Mouse (Mus musculus): Measurements from ENCODE around the gene Ccdc84. TPM values are rescaled to one million over a fixed set of nuclear protein-coding genes. Genes with fewer than 3 reads are reported as not detected.
"Not testable (repeated sequence)": the region's sequence is repeated elsewhere in the genome, so short reads cannot be mapped to it uniquely, and the experiment has no call there.

The Ccdc84 gene
- polyA plus RNA-seq, 1 experiment from 2014 or later, result 20.3 TPM

DNA sequence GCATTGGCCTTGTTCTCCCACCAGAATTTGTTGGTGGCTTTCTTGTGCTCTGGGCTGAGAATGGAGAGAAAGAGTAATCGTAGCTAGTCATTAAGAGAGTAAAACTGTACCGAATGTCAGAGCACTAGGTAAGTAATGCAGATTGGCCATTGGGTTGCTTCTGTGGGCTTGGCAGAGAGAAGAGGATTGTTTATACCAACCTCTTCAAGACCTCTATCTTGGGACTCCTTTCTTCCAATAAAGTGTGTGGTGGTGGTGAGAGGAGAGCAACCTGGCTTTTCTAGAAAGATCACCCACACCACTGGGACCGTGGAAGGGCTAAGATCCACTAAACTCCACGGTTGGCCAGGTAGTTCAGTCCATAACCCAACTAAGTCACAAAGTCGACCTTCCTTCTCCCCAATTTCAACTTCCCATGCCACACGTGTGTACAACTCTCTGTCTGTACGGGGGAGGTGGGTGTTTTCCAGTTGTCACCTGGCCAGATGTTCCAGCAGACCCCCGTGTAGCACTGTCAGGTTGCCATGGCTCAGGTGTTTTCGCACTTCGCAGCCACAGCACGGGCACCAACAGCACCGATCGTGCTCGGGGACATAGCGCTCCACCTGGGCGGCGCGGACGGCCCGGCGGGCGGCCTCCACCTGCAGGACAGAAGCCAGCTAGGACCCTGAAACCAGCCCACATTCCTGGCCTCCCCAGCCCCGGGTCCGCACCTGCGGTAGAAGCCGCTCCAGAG, 1.0 kb downstream of the Ccdc84 start:
- Histone ChIP-seq H3K36me3 (replicated peaks; ENCODE audit: control insufficient read depth, insufficient read depth, low read depth, low read length) (no peaks in the 10 kb centered on the region; the same call in 1 of the 2 replicates), H3K4me2 (ENCODE audit: low read depth, low read length) (peak overlapping the region; percentile 93), H3K4me1 (ENCODE audit: control insufficient read depth, insufficient read depth, low read length) (no peaks in the 10 kb centered on the region), H3K4me3 (ENCODE audit: low read depth, low read length) (peak overlapping the region; percentile 84), H3K27ac (replicated peaks; ENCODE audit: low read depth, low read length) (0 out of 2 replicates have a peak overlapping the region, but pooled peaks have one; percentile 20), H3K27me3 (ENCODE audit: control insufficient read depth, insufficient read depth, low read length) (no peaks in the 10 kb centered on the region), H3K9me3 (replicated peaks; ENCODE audit: control insufficient read depth, low read length) (no peaks in the 10 kb centered on the region), H3K9ac (replicated peaks; ENCODE audit: low read length) (peak overlapping the region; percentile 74)
- DNase-seq (ENCODE audit: low spot score) (no peak), ATAC-seq (replicated peaks; ENCODE audit: insufficient number of reproducible peaks, low FRiP score, low TSS enrichment, low read depth) (peak; percentile 48; the same call in 1 of the 2 replicates)
- 8% methylated on average over 26 of the region's 26 CpGs for WGBS

DNA sequence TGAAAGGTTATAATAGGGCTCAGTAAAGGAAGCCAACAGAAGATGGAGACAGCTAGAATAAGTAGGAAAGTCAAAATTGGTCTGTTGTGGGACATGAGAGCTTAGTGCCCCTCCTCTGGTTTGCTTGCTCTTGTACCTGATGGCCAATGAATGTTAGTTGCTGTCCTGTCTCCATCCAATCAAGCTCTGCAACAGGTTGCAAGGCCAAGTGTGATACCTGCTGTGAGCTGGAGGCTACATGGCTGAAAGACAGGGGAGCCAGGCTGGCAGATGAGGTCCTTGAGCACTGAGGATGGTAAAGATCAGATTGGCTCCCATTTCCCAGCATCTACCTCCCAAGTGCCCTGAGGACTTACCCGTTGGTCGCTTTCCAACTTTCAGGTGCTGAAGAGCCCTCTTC, 5.6 kb downstream of the Ccdc84 start:
- H3K27me3 ChIP-seq (ENCODE audit: control insufficient read depth, insufficient read depth, low read length), result no peaks in the 10 kb centered on the region
- 82% methylated on average over 2 of the region's 2 CpGs for WGBS
- ATAC-seq (replicated peaks; ENCODE audit: insufficient number of reproducible peaks, low FRiP score, low TSS enrichment, low read depth) (no peak), DNase-seq (ENCODE audit: low spot score) (no peak)
- H3K4me3 ChIP-seq (ENCODE audit: low read depth, low read length), result no peak overlapping the region
- H3K27ac ChIP-seq (replicated peaks; ENCODE audit: low read depth, low read length), result no peak overlapping the region
- no peaks in the 10 kb centered on the region for H3K9me3 ChIP-seq (replicated peaks; ENCODE audit: control insufficient read depth, low read length)
- peaks cover 6% of the 10 kb centered on the region; the same call in 1 of the 2 replicates for H3K36me3 ChIP-seq (replicated peaks; ENCODE audit: control insufficient read depth, insufficient read depth, low read depth, low read length)
- no peak overlapping the region for H3K4me2 ChIP-seq (ENCODE audit: low read depth, low read length)
- no peak overlapping the region for H3K9ac ChIP-seq (replicated peaks; ENCODE audit: low read length)
- H3K4me1 ChIP-seq (ENCODE audit: control insufficient read depth, insufficient read depth, low read length), result no peaks in the 10 kb centered on the region

DNA sequence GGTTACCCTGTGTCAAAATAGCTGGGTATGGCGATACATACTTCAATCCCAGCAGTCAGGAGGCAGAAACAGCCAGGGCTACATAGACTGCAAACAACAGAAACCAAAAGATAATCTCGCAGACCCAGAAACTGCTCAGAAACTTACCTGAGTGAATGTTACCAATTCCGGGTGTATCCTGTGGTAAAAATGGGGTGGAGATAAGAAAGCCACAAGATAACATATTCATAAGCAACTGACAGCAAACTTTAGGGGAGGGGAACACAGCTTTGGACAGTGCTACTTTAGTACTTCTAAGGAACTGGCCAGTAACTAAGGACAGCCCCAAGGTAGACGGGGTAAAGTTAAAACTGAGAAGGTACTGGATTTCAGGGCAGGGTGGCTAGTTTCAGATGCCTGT, 6.1 kb downstream of the Ccdc84 start:
- Histone ChIP-seq H3K27ac (replicated peaks; ENCODE audit: low read depth, low read length) (no peak overlapping the region), H3K36me3 (replicated peaks; ENCODE audit: control insufficient read depth, insufficient read depth, low read depth, low read length) (peaks cover 6% of the 10 kb centered on the region; the same call in 1 of the 2 replicates), H3K9ac (replicated peaks; ENCODE audit: low read length) (no peak overlapping the region), H3K27me3 (ENCODE audit: control insufficient read depth, insufficient read depth, low read length) (no peaks in the 10 kb centered on the region), H3K4me3 (ENCODE audit: low read depth, low read length) (no peak overlapping the region), H3K4me2 (ENCODE audit: low read depth, low read length) (no peak overlapping the region), H3K4me1 (ENCODE audit: control insufficient read depth, insufficient read depth, low read length) (no peaks in the 10 kb centered on the region), H3K9me3 (replicated peaks; ENCODE audit: control insufficient read depth, low read length) (no peaks in the 10 kb centered on the region)
- ATAC-seq (replicated peaks; ENCODE audit: insufficient number of reproducible peaks, low FRiP score, low TSS enrichment, low read depth) (no peak), DNase-seq (ENCODE audit: low spot score) (no peak)
- 76% methylated on average over 4 of the region's 4 CpGs for WGBS

DNA sequence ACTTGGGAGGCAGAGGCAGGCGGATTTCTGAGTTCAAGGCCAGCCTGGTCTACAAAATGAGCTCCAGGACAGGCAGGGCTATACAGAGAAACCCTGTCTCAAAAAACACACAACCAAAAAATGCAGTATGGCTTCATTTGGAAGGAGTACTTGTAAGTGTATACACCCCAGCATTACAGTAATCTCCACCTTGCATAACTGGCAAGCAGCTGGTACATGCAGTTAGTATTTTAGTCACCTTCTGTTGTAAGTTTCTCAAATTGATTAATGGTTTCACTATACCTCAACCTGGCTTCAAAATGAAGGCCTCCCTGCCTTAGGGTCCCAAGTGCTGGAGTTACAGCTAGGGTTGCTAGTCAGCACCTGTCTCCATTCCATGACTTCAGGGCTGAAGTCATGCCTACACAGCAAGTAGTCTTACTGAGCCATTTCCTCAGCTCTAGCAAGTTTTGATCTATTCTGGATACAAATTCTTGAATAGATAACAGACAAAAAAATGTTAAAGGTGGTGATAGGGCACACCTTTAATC, 6.7 kb downstream of the Ccdc84 start:
- Histone ChIP-seq H3K4me2 (ENCODE audit: low read depth, low read length) (no peak overlapping the region), H3K9me3 (replicated peaks; ENCODE audit: control insufficient read depth, low read length) (no peaks in the 10 kb centered on the region), H3K27ac (replicated peaks; ENCODE audit: low read depth, low read length) (no peak overlapping the region), H3K36me3 (replicated peaks; ENCODE audit: control insufficient read depth, insufficient read depth, low read depth, low read length) (peaks cover 6% of the 10 kb centered on the region; the same call in 1 of the 2 replicates), H3K9ac (replicated peaks; ENCODE audit: low read length) (no peak overlapping the region), H3K27me3 (ENCODE audit: control insufficient read depth, insufficient read depth, low read length) (no peaks in the 10 kb centered on the region), H3K4me1 (ENCODE audit: control insufficient read depth, insufficient read depth, low read length) (no peaks in the 10 kb centered on the region), H3K4me3 (ENCODE audit: low read depth, low read length) (no peak overlapping the region)
- ATAC-seq (replicated peaks; ENCODE audit: insufficient number of reproducible peaks, low FRiP score, low TSS enrichment, low read depth) (no peak), DNase-seq (ENCODE audit: low spot score) (no peak)
- 86% methylated on average over 1 of the region's 1 CpGs for WGBS

DNA sequence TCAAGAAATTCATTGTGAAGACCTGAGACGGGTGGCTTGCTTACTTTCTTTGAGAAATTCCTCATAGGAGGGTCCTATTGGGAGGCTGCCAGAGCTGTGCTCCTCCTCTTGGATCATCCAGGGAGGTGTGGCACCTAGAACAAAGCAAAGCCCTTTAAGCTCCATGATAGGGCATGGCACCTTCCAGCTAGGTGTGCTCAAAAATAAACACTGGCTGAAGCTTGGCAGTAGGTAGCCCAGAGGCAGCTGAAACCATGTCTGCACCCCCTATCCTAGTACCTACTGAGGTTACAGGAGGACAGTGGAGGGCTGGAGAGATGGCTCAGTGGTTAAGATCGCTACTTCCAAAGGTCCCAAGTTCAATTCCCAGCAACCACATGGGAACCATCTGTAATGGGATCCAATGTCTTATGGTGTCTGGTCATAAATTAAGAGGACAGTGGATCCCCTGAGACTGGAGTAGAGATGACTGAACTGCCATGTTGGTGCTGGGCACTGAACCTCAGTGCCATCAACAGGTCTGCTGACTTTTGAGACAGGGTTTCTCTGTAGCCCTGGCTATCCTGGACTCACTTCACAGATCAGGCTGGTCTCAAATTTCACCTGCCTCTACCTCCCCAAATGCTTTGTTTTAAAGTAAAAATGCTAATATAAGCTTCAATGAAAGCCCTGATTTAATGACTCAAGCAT, 7.6 kb downstream of the Ccdc84 start:
- DNase-seq (ENCODE audit: low spot score) (no peak), ATAC-seq (replicated peaks; ENCODE audit: insufficient number of reproducible peaks, low FRiP score, low TSS enrichment, low read depth) (no peak)
- WGBS, result 88% methylated on average over 2 of the region's 2 CpGs
- H3K4me1 ChIP-seq (ENCODE audit: control insufficient read depth, insufficient read depth, low read length), result no peaks in the 10 kb centered on the region
- H3K9me3 ChIP-seq (replicated peaks; ENCODE audit: control insufficient read depth, low read length), result no peaks in the 10 kb centered on the region
- H3K4me2 ChIP-seq (ENCODE audit: low read depth, low read length), result no peak overlapping the region
- H3K4me3 ChIP-seq (ENCODE audit: low read depth, low read length), result no peak overlapping the region
- peaks cover 6% of the 10 kb centered on the region; the same call in 1 of the 2 replicates for H3K36me3 ChIP-seq (replicated peaks; ENCODE audit: control insufficient read depth, insufficient read depth, low read depth, low read length)
- no peak overlapping the region for H3K27ac ChIP-seq (replicated peaks; ENCODE audit: low read depth, low read length)
- H3K27me3 ChIP-seq (ENCODE audit: control insufficient read depth, insufficient read depth, low read length), result no peaks in the 10 kb centered on the region
- H3K9ac ChIP-seq (replicated peaks; ENCODE audit: low read length), result no peak overlapping the region

DNA sequence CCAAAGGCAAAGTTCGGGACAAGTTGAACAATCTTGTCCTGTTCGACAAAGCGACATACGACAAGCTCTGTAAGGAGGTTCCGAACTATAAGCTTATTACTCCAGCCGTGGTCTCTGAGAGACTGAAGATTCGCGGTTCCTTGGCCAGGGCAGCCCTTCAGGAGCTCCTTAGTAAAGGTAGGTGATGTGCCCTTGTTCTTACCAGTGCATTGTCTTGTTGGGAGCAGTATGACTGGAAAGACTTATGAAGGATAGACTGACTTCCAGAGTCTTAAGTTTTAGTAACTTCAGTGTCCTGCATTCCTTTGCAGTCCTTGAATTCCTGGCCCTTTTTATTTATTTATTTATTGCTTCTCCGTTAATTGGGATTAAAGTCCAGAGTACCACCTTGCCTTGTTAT, 9.7 kb downstream of the Ccdc84 start:
- not testable (repeated sequence) for H3K9ac ChIP-seq (replicated peaks; ENCODE audit: low read length); H3K27ac ChIP-seq (replicated peaks; ENCODE audit: low read depth, low read length); DNase-seq (ENCODE audit: low spot score); H3K36me3 ChIP-seq (replicated peaks; ENCODE audit: control insufficient read depth, insufficient read depth, low read depth, low read length); H3K9me3 ChIP-seq (replicated peaks; ENCODE audit: control insufficient read depth, low read length); ATAC-seq (replicated peaks; ENCODE audit: insufficient number of reproducible peaks, low FRiP score, low TSS enrichment, low read depth); H3K27me3 ChIP-seq (ENCODE audit: control insufficient read depth, insufficient read depth, low read length); H3K4me1 ChIP-seq (ENCODE audit: control insufficient read depth, insufficient read depth, low read length)
- Histone ChIP-seq H3K4me3 (ENCODE audit: low read depth, low read length) (peak overlapping the region; percentile 88), H3K4me2 (ENCODE audit: low read depth, low read length) (peak overlapping the region; percentile 57)
- 80% methylated on average over 9 of the region's 9 CpGs for WGBS

DNA sequence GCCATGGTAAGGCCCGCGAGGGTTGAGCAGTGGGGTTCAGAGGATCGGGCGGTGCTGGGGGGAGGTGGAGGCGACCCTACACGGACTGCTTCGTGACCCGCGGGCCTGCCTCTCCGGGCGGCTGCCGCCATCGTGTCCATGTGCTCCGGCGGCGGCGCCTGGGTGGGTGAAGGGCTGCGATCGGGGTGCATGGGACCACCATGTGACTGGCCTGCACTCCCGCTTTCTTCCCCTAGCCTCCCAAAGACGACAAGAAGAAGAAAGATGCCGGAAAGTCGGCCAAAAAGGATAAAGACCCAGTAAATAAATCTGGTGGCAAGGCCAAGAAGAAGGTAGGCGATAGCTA, 10.6 kb downstream of the Ccdc84 start:
- H3K27ac ChIP-seq (replicated peaks; ENCODE audit: low read depth, low read length), result peak overlapping the region; percentile 82
- WGBS, result under 1% methylated on average over 24 of the region's 24 CpGs
- H3K4me2 ChIP-seq (ENCODE audit: low read depth, low read length), result peak overlapping the region; percentile 57
- no peaks in the 10 kb centered on the region for H3K27me3 ChIP-seq (ENCODE audit: control insufficient read depth, insufficient read depth, low read length)
- H3K9me3 ChIP-seq (replicated peaks; ENCODE audit: control insufficient read depth, low read length), result no peaks in the 10 kb centered on the region
- peak overlapping the region; percentile 88 for H3K4me3 ChIP-seq (ENCODE audit: low read depth, low read length)
- DNase-seq (ENCODE audit: low spot score) (no peak), ATAC-seq (replicated peaks; ENCODE audit: insufficient number of reproducible peaks, low FRiP score, low TSS enrichment, low read depth) (no peak)
- peak overlapping the region; percentile 89 for H3K9ac ChIP-seq (replicated peaks; ENCODE audit: low read length)
- H3K36me3 ChIP-seq (replicated peaks; ENCODE audit: control insufficient read depth, insufficient read depth, low read depth, low read length), result peaks cover 6% of the 10 kb centered on the region; the same call in 1 of the 2 replicates
- H3K4me1 ChIP-seq (ENCODE audit: control insufficient read depth, insufficient read depth, low read length), result no peaks in the 10 kb centered on the region

All from embryonic facial prominence, embryonic 11.5 days (tissue).